Mouse (Mus musculus) Patski (cell line): ENCODE data around the gene Shroom1. TPM values are rescaled to one million over a fixed set of nuclear protein-coding genes. Genes with fewer than 3 reads are reported as not detected.

Experiments used
- ATAC-seq: fragments of 100-300 bp; one replicate; pipeline ENCODE4 v1.8.0; 2021
- CTCF ChIA-PET: fragments of 350-600 bp; sonication (Branson Sonifier 250); formaldehyde crosslinking; loops from one replicate; lab custom pipeline; 2022; ENCODE audit warnings: inconsistent platforms; lab: Charles Lee
- POLR2A ChIA-PET: fragments of 350-600 bp; sonication (Branson Sonifier 250); formaldehyde crosslinking; loops from one replicate; lab custom pipeline; 2022; ENCODE audit warnings: antibody characterized with exemption, inconsistent platforms; lab: Charles Lee
- DNase-seq: peaks from one replicate; pipeline ENCODE4 v3.0.0-alpha.2; 2011; ENCODE audit warnings: low read depth, low spot score
- H3K27me3 ChIP-seq: fragments of 371-371 bp; one replicate; pipeline ENCODE4 v1.5.1; 2021
- CTCF ChIP-seq: fragments of 100-300 bp; IDR thresholded peaks from one replicate; pipeline ENCODE4 v1.5.1; 2021
- in situ Hi-C: fragments of 300-500 bp; cut with MboI; formaldehyde crosslinking; loops from 3 replicates; pipeline ENCODE4 v1.11.1; 2018; ENCODE audit warnings: low pct_unique_long_range_greater_than_20kb, mixed read lengths
- polyA plus RNA-seq: library from polyadenylated mRNA; unstranded; gene quantifications from one replicate; pipeline ENCODE4 v1.2.3, GENCODE M21; 2021

Shroom1 gene
- polyA plus RNA-seq, 1 experiment from 2014 or later = not detected

- TF ChIP-seq CTCF = no peak
- POLR2A ChIA-PET = interaction anchor here (1.4 kb wide), 1 partner anchor 19 kb away, joined by 3 read pairs; no protein-coding TSS in a partner anchor
- CTCF ChIA-PET = no interaction called here
- H3K27me3 ChIP-seq = no peaks in the 10 kb centered on the region
- DNase-seq (no peak), ATAC-seq (no peak)
- in situ Hi-C loops = no loop called here
These were observed 47.4 kb downstream of the Shroom1 start for GRCm38 (mm10) chr11:53504376-53504775.

GRCm38 (mm10) chr11:53505026-53505663, 48.1 kb downstream of the Shroom1 start:
- ChIA-PET POLR2A (interaction anchor here (1.4 kb wide), 1 partner anchor 18 kb away, joined by 3 read pairs; no protein-coding TSS in a partner anchor), CTCF (no interaction called here)
- no peak for TF ChIP-seq CTCF
- in situ Hi-C loops = no loop called here
- H3K27me3 ChIP-seq = no peaks in the 10 kb centered on the region
- DNase-seq (no peak), ATAC-seq (no peak)

GRCm38 (mm10) chr11:53507098-53507805, 50.2 kb downstream of the Shroom1 start:
- ChIA-PET POLR2A (interaction anchor here (0.8 kb wide), 1 partner anchor 13 kb away, joined by 3 read pairs; no protein-coding TSS in a partner anchor), CTCF (interaction anchor here (1.0 to 1.4 kb wide), 2 partner anchors 17 to 60 kb away, joined by 3 read pairs; partner anchors contain the start of gene Kif3a)
- TF ChIP-seq CTCF = no peak
- no peaks in the 10 kb centered on the region for H3K27me3 ChIP-seq
- no peak for ATAC-seq
- DNase-seq = no peak
- in situ Hi-C loops = no loop called here

- no peak for TF ChIP-seq CTCF
- no peak for ATAC-seq
- in situ Hi-C loops = no loop called here
- CTCF ChIA-PET = interaction anchor here (1.0 to 1.4 kb wide), 3 partner anchors 17 to 59 kb away, joined by 3 read pairs; partner anchors contain the start of gene Kif3a
- DNase-seq = no peak
- H3K27me3 ChIP-seq = no peaks in the 10 kb centered on the region
- POLR2A ChIA-PET = interaction anchor here (0.8 to 1.1 kb wide), 2 partner anchors 11 to 12 kb away, joined by 3 read pairs; partner anchors contain the start of gene Sept8
These were observed 51.1 kb downstream of the Shroom1 start for GRCm38 (mm10) chr11:53508152-53508551.

- ChIA-PET POLR2A (interaction anchor here (1.1 kb wide), 1 partner anchor 11 kb away, joined by 3 read pairs; the partner anchor contains the start of gene Sept8), CTCF (interaction anchor here (1.0 kb wide), 1 partner anchor 42 kb away, joined by 3 read pairs; no protein-coding TSS in a partner anchor)
- no peak for TF ChIP-seq CTCF
- ATAC-seq (no peak), DNase-seq (no peak)
- in situ Hi-C loops = no loop called here
- no peaks in the 10 kb centered on the region for H3K27me3 ChIP-seq
These were observed 51.6 kb downstream of the Shroom1 start for GRCm38 (mm10) chr11:53508591-53508990.

GRCm38 (mm10) chr11:53510351-53510750, 53.3 kb downstream of the Shroom1 start:
- DNase-seq (no peak), ATAC-seq (no peak)
- ChIA-PET CTCF (no interaction called here), POLR2A (no interaction called here)
- no peaks in the 10 kb centered on the region for H3K27me3 ChIP-seq
- no peak for TF ChIP-seq CTCF
- in situ Hi-C loops = no loop called here

- TF ChIP-seq CTCF = no peak
- ChIA-PET CTCF (no interaction called here), POLR2A (no interaction called here)
- no peak for DNase-seq
- no peaks in the 10 kb centered on the region for H3K27me3 ChIP-seq
- ATAC-seq = no peak
- in situ Hi-C loops = no loop called here
These were observed 60.0 kb downstream of the Shroom1 start for GRCm38 (mm10) chr11:53516775-53517627.

Other genes with a start within 250 kb of the Shroom1 start
- 190 TPM for gene Hspa4, start 156.7 kb upstream of the Shroom1 start, polyA plus RNA-seq
- 14.4 TPM for gene Zcchc10, start 132.5 kb upstream of the Shroom1 start, polyA plus RNA-seq
- 73.6 TPM for gene Aff4, start 106.4 kb upstream of the Shroom1 start, polyA plus RNA-seq
- gene Leap2, start 34.0 kb upstream of the Shroom1 start, polyA plus RNA-seq = 0.12 TPM
- gene Uqcrq, start 26.4 kb upstream of the Shroom1 start, polyA plus RNA-seq = 664 TPM
- 0.08 TPM for gene Gdf9, start 26.2 kb upstream of the Shroom1 start, polyA plus RNA-seq
- gene Gm10447, start 95 bp upstream of the Shroom1 start, polyA plus RNA-seq = not detected
- gene Gm9837, start 13.3 kb downstream of the Shroom1 start, polyA plus RNA-seq = not detected
- not detected for gene Gm9945, start 23.0 kb downstream of the Shroom1 start, polyA plus RNA-seq
- not detected for gene Sowaha, start 23.1 kb downstream of the Shroom1 start, polyA plus RNA-seq
- gene Sept8, start 62.1 kb downstream of the Shroom1 start, polyA plus RNA-seq = 55.7 TPM
- gene Kif3a, start 110.2 kb downstream of the Shroom1 start, polyA plus RNA-seq = 52.7 TPM
- 3.2 TPM for gene Il4, start 161.5 kb downstream of the Shroom1 start, polyA plus RNA-seq
- gene Il13, start 177.5 kb downstream of the Shroom1 start, polyA plus RNA-seq = not detected